20 mouse cellular contexts compared by ENCODE assay signal in genomic region chr15:94294084-94294483, GRCm38 (mm10).
"Had no signal": no experiment of that assay in that cellular context is flagged by ENCODE, and none has a peak within 500 bp of the region (broad histone marks: within the 10 kb centered on the region; RNA-seq: fewer than 3 reads in every experiment).

No protein-coding gene starts in this region.

- H3K9ac ChIP-seq: intestine, embryonic 15.5 days; limb, embryonic 13.5 days; liver, embryonic 13.5 days; midbrain, embryonic 12.5 days had no signal

- H3K27me3 ChIP-seq: intestine, embryonic 15.5 days; limb, embryonic 13.5 days; liver, embryonic 13.5 days; midbrain, embryonic 12.5 days had no signal

- H3K36me3 ChIP-seq: intestine, embryonic 15.5 days; limb, embryonic 13.5 days; liver, embryonic 13.5 days; midbrain, embryonic 12.5 days had no signal

- H3K9me3 ChIP-seq: intestine, embryonic 15.5 days; limb, embryonic 13.5 days; liver, embryonic 13.5 days; midbrain, embryonic 12.5 days had no signal

- H3K4me2 ChIP-seq: intestine, embryonic 15.5 days; limb, embryonic 13.5 days; liver, embryonic 13.5 days; midbrain, embryonic 12.5 days had no signal

- ATAC-seq: intestine, embryonic 15.5 days; midbrain, embryonic 16.5 days had no signal

- H3K4me1 ChIP-seq: intestine, embryonic 15.5 days; limb, embryonic 13.5 days; liver, embryonic 13.5 days; midbrain, embryonic 12.5 days had no signal

- H3K27ac ChIP-seq: intestine, embryonic 15.5 days; limb, embryonic 13.5 days; liver, embryonic 13.5 days; midbrain, embryonic 12.5 days; stomach, postnatal 0 days had no signal

- DNase-seq: kidney, adult 11 months; kidney, adult 9 months; kidney, postnatal 14 days; left cerebral cortex, postnatal 4 days; liver, embryonic 13.5 days; lung, adult 2 months; lung, postnatal 14 days; lung, postnatal 4 days; right cerebral cortex, adult 18-20 months; right cerebral cortex, postnatal 14 days; right cerebral cortex, postnatal 4 days; thymus, adult 2 months; thymus, postnatal 14 days; thymus, postnatal 4 days had no signal

- H3K4me3 ChIP-seq: intestine, embryonic 15.5 days; limb, embryonic 13.5 days; liver, embryonic 13.5 days; midbrain, embryonic 12.5 days; myocyte had no signal
